Mouse (Mus musculus): Measurements from ENCODE around the gene Mdm2.
A peak's percentile ranks its signal among the peaks of the same experiment; 100 is the strongest.

Gene Mdm2

GRCm38 (mm10) chr10:117684298-117685170 is 26.0 kb downstream of the Mdm2 start:
- no peak for DNase-seq (ENCODE audit: low read depth, low spot score)

- DNase-seq (ENCODE audit: low read depth, low spot score): no peak
These were observed 26.9 kb downstream of the Mdm2 start for GRCm38 (mm10) chr10:117683734-117684037.

GRCm38 (mm10) chr10:117682858-117683733 is 27.5 kb downstream of the Mdm2 start:
- no peak for DNase-seq (ENCODE audit: low read depth, low spot score)

- peak; percentile 28 for DNase-seq (ENCODE audit: low read depth, low spot score)
These were observed 28.3 kb downstream of the Mdm2 start for GRCm38 (mm10) chr10:117681999-117682857.

- no peak for DNase-seq (ENCODE audit: low read depth, low spot score)
These were observed 29.0 kb downstream of the Mdm2 start for GRCm38 (mm10) chr10:117681543-117681942.

DNA sequence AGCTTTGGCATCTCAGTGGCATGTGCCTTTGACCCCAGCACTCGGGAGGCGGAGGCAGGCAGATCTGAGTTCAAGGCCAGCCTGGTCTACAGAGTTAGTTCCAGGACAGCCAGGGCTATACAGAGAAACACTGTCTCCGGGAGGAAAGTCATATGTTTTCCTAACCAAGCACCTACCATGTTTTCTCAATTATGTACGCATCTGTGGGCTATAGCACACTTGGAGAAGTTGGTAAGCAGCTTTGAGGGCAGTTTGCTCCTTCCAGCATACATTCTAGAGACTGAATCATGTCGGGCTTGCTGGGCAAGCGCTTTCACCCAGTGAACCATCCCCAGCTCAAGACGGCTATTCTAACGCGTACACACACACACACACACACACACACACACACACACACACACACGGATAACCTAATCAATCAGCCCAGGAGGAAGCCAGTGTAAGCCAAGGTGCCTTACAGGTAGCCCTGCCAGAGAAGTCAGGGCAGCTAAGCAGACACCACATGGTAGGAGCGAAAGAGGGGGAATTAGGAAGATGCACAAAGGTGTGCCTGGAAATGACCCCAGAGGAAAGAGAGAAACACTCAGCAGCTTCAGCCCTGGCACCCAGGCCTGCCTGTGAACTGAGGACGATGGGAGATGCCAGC is 29.6 kb downstream of the Mdm2 start:
- no peak for DNase-seq (ENCODE audit: low read depth, low spot score)

GRCm38 (mm10) chr10:117679963-117680473 is 30.5 kb downstream of the Mdm2 start:
- no peak for DNase-seq (ENCODE audit: low read depth, low spot score)

DNA sequence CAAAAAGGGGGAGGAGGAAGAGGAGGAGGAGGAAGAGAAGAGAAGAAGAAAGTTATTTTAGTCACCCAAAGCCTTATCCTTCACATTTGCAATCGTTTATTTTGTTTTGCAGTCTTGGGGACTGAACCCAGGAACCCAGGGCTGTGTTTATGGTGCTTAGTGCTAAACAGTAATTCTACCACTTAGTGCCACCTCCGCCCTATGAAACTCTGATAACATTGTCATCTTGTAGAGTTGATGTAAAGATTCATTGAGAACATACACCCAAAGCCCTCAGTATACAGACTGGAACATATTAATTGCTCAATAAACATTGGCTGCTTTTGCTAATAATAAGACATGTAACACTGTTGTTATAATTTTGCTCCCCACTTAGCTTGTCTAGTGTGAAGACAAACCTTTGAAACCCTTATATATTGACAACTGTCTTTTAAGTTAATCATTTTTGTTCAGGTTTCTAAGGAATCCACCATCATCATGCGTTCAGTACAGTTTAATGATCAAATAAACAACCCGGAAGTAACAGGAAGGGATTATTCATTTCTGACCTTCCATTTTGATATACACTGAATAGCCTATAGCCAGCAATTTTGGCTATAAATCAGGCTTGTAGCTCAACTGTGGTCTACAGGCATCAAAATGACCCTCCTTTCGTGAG is 31.4 kb downstream of the Mdm2 start:
- no peak for DNase-seq (ENCODE audit: low read depth, low spot score)

GRCm38 (mm10) chr10:117678357-117678756 is 32.2 kb downstream of the Mdm2 start:
- no peak for DNase-seq (ENCODE audit: low read depth, low spot score)

DNA sequence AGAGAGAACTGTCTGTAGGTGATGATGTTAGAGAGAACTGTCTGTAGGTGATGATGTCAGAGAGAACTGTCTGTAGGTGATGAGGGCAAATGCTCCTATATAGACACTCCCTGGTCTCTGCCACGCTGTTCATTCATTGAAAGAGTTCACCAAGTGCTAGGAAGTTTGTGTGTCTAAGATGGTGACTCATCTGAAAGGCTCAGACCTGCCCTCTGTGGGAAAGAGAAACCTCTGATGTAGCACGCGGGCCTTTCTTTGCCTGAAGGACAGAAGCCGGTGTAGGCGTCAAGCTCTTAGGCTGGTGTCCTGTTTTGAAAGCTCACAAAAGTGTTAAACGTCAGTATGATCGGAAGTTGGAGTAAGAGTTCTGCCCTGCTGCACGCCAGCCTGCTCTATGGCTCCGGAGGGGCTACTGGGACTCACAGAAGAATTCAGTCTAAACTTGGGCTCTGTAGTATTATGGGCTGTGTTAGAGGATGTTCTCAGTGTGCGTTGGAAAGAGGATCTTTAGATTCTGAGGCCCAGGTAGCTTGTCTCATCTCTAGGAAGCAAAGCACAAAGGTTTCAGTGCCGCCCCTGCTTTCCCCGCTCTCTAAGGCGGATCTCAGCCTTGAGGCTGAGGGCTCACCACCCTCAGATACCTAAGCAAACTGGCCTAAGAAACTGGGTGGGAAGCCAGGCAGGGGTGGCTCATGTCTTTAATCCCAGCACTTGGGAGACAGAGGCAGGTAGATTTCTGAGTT is 32.9 kb downstream of the Mdm2 start:
- peak; percentile 59 for DNase-seq (ENCODE audit: low read depth, low spot score)

GRCm38 (mm10) chr10:117676644-117677313 is 33.8 kb downstream of the Mdm2 start:
- DNase-seq (ENCODE audit: low read depth, low spot score): peak; percentile 63

DNA sequence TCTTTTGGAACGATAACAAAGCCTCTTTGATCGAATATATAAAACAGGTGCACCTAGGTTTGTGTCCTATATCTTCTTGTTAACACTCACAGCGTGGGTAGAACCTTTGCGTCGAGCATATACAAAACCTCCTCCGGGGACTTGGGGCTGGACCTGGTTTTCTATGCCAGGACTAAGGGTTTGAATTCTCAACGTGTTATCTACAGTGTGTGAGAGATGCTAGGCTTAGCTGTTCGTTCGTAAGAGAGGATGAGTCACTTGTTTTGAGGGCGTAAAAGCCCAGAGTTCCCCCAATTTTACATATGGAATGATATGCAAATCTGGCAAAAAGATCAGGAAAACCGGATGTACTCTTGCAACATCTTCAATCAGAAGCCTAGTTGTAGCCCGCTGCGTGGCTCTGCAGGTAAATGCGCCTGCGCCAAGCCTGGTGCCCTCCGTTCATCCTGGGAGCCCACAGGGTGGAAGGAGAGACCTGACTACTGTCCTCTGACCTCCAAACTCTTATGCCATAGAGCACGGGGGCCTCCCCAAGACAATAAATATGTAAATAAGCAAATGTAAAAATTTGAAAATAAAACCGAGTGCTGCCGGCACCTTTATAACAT is 34.4 kb downstream of the Mdm2 start:
- peak; percentile 24 for DNase-seq (ENCODE audit: low read depth, low spot score)

DNA sequence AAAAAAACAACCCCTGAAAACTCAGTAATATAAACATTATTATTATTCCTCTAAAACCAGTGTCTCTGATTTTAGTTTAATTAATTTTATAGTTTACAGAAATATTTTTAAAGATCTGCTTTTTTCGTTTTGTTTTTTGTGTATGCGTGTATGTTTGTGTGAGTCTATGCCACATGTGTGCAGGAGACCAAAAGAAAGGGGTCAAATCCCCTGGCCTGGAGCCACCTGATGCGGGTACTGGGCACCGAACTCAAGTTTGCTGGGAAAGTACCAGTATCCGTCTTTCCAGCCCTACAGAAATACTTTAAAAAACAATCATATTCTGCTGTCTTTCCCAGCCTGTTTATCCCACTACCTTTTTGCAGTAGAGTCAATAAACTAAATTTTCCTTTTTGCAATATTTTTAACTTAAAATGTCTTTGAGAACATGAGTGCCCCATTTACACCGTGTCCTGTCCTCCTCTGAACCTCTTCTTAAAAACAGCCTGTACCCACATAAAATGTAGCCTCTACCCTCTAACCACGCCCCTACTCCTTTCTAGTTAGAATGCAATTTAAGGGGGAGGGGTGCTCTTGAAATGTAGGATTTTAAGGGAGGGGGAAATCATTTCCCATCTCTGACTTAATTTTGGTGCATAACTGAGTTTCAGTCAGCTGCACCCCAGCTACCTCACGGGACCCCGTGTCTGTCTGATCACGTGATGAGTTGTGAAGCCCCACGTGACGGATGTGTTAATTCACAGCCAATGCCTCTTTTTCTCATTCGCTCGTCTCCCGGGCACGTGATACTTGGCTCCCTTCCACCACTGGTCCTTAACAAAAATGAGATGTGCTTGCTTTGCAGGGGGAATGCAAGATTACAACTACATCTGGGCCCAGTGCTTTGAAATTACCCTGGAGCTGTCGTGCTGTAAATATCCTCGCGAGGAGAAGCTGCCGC is 35.2 kb downstream of the Mdm2 start:
- DNase-seq (ENCODE audit: low read depth, low spot score): peak; percentile 79

DNA sequence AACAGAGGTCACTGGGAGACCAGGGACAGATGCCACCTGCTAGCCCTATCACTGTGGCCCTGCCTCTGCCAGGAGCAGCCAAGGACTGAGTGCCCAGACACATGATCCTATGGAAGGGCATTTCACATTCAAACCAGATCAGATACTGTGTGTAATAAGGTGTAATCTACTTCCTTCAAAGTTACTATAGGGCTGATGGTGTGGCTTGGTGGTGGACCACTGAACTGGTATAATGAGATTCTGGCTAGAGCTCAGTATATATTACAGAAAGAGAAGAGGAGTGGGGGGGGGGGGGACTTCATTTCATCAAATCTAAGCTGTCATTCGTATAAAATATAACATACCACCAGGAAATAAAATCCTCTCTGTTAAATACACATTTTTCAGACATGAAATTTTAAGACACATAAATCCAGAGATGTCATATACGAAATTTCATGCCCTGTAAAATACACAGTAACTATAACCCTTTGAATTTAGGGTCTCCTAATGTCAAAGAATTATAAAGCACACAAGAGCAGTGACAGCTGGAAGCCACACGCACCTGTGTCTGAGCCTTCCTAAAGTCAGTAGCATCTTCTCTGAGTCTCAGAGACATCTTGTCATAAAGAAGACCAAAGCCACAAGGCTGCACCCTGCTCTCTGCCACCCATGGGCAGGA is 36.1 kb downstream of the Mdm2 start:
- DNase-seq (ENCODE audit: low read depth, low spot score): no peak

- no peak for DNase-seq (ENCODE audit: low read depth, low spot score)
These were observed 36.6 kb downstream of the Mdm2 start for GRCm38 (mm10) chr10:117673913-117674312.

DNA sequence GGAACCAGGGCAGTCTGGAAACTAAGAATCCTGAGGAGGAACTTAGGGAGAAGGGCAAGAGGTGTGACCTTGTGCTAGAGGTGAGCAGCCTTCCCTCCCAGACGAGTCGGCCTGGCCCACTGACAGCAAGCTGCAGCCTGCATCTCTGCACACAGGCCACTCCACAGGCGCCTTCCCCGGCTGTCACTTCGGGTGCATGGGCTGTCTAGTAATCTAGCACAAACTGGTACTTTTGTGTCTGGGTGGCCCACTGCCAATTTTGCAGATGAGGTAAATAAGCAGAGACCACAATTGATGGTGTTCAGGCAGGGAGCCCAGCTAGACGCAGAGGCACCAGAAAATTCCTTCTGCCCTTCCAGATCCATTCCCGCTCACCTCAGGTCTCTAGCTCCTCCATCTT is 37.9 kb downstream of the Mdm2 start:
- DNase-seq (ENCODE audit: low read depth, low spot score): no peak
